34 mouse cellular contexts compared by ENCODE assay signal in genomic region chrX:152563034-152563433, GRCm38 (mm10). TPM values are rescaled to one million over a fixed set of nuclear protein-coding genes. Genes with fewer than 3 reads are reported as not detected.
"Had no signal": no experiment of that assay in that cellular context is flagged by ENCODE, and none has a peak within 500 bp of the region (broad histone marks: within the 10 kb centered on the region; RNA-seq: fewer than 3 reads in every experiment).

Gene Cldn34a, plus strand, starts transcription at chrX:152563334.

- H3K36me3 ChIP-seq: embryonic facial prominence, embryonic 10.5 days; embryonic facial prominence, embryonic 12.5 days; embryonic facial prominence, embryonic 13.5 days; embryonic facial prominence, embryonic 15.5 days; forebrain, embryonic 10.5 days; forebrain, embryonic 12.5 days; forebrain, embryonic 15.5 days had no signal

- H3K27me3 ChIP-seq: embryonic facial prominence, embryonic 12.5 days; forebrain, embryonic 15.5 days had no signal

- H3K4me3 ChIP-seq: embryonic facial prominence, embryonic 10.5 days; embryonic facial prominence, embryonic 12.5 days; embryonic facial prominence, embryonic 13.5 days; embryonic facial prominence, embryonic 15.5 days; erythroblast, embryonic 14.5 days; forebrain, embryonic 10.5 days; forebrain, embryonic 12.5 days; forebrain, embryonic 13.5 days; forebrain, embryonic 15.5 days; gastrocnemius, adult 2 months; heart, adult 2 months had no signal

- H3K4me1 ChIP-seq: embryonic facial prominence, embryonic 10.5 days; embryonic facial prominence, embryonic 12.5 days; embryonic facial prominence, embryonic 13.5 days; embryonic facial prominence, embryonic 15.5 days; forebrain, embryonic 10.5 days; forebrain, embryonic 12.5 days; forebrain, embryonic 13.5 days; forebrain, embryonic 15.5 days had no signal

- DNase-seq: cerebellum, adult 8-10 months; cerebellum, adult 9-10 months; cerebellum, adult 9-11 months; cerebellum, postnatal 10 days; cerebellum, postnatal 14 days; cerebellum, postnatal 25 days; cerebellum, postnatal 36 days; embryo, embryonic 11 days; forebrain, postnatal 0 days; gastrocnemius, adult 2 months; gastrocnemius, postnatal 10 days; gastrocnemius, postnatal 14 days; gastrocnemius, postnatal 25 days; gastrocnemius, postnatal 36 days; heart, adult 11 months; heart, adult 18-20 months; heart, adult 2 months had no signal

- H3K27ac ChIP-seq: embryonic facial prominence, embryonic 10.5 days; embryonic facial prominence, embryonic 12.5 days; embryonic facial prominence, embryonic 13.5 days; embryonic facial prominence, embryonic 15.5 days; forebrain, embryonic 10.5 days; forebrain, embryonic 12.5 days; forebrain, embryonic 13.5 days; forebrain, embryonic 15.5 days; gastrocnemius, adult 2 months; heart, adult 2 months had no signal

RNA-seq across cellular contexts. Expression of gene Cldn34a, which starts in this region (rescaled TPM):
- polyA plus RNA-seq: cortical plate, adult 2 months; embryonic facial prominence, embryonic 10.5 days; embryonic facial prominence, embryonic 11.5 days; embryonic facial prominence, embryonic 12.5 days; embryonic facial prominence, embryonic 13.5 days; embryonic facial prominence, embryonic 14.5 days; embryonic facial prominence, embryonic 15.5 days; erythroblast, embryonic 14.5 days; forebrain, embryonic 10.5 days; forebrain, embryonic 11.5 days; forebrain, embryonic 12.5 days; forebrain, embryonic 13.5 days; forebrain, embryonic 14.5 days; forebrain, embryonic 15.5 days; forebrain, embryonic 16.5 days; forebrain, postnatal 0 days; frontal cortex, adult 2 months; gonadal fat pad, adult 2 months; heart, adult 2 months had no signal
